Mouse (Mus musculus) liver, adult 2 months (tissue): Measurements from ENCODE around the gene Cisd3.

Experiments
- CTCF ChIP-seq: fragments of 200-500 bp; IDR thresholded peaks from 2 replicates; pipeline ENCODE4 v1.5.1; 2011; ENCODE audit warnings: low read depth, low read length, control low read depth
- POLR2A ChIP-seq: fragments of 200-500 bp; IDR thresholded peaks from 2 replicates; pipeline ENCODE4 v1.6.1; 2011; ENCODE audit warnings: low read length, control low read depth; ENCODE audit not compliant: insufficient read depth; ENCODE audit errors: extremely low read depth

GRCm38 (mm10) chr11:97718281-97718860 is 32.7 kb downstream of the Cisd3 start:
- no peak for TF ChIP-seq CTCF
- no peak for TF ChIP-seq POLR2A
